Mouse (Mus musculus) small intestine, adult 2 months (tissue): ENCODE measurements at regions not wholly inside any gene's neighbourhood (a gene's known extent, or its start where the extent isn't known, plus 50 kb on each side); places are given as distances from the start of the nearest gene placed in this dataset.

Experiments used
- CTCF ChIP-seq: fragments of 200-500 bp; IDR thresholded peaks from 2 replicates; pipeline ENCODE4 v1.5.1; 2012; ENCODE audit warnings: low read depth, mild to moderate bottlenecking, control low read depth, inconsistent platforms, low read length, moderate library complexity, mixed read lengths; ENCODE audit not compliant: insufficient replicate concordance, insufficient read length; ENCODE audit errors: extremely low read depth
- POLR2A ChIP-seq: fragments of 200-500 bp; IDR thresholded peaks from 2 replicates; pipeline ENCODE4 v1.6.1; 2012; ENCODE audit warnings: low read depth, mild to moderate bottlenecking, control low read depth, inconsistent platforms, low read length, moderate library complexity

DNA sequence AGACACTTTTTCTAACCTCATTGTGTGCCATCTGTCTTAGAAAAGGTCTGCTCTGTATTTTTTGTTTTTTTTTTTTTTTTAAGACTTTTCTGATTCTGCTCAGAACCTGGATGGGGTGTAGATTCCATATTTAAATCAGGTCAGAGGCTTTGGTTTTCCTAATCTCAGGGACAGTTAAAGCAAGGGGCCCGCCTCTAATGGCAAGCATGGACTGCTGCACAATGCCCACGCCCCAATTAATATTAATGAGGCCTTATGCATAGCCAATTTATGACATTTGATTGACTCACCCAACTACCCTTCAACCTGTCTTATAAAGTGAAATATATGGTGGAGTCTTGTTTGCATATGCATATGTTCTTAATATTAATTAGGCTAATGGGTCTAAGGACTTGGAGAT lies 662.6 kb downstream of the Bcl11a start:
- TF ChIP-seq CTCF (no peak), POLR2A (no peak)
